Mouse (Mus musculus) cerebellum, postnatal 14 days (tissue): ENCODE data around the gene Sec61a2.
A peak's percentile ranks its signal among the peaks of the same experiment; 100 is the strongest.

Experiments used
- DNase-seq, 2 experiments: peaks; one replicate each; pipeline ENCODE4 v3.0.0; 2021; ENCODE audit warnings: mixed read lengths in 2 of 2

Sec61a2 gene

GRCm38 (mm10) chr2:5877446-5877845 is 17.8 kb downstream of the Sec61a2 start:
- no peak for DNase-seq

GRCm38 (mm10) chr2:5869746-5870145 is 25.5 kb downstream of the Sec61a2 start:
- DNase-seq = no peak

GRCm38 (mm10) chr2:5867681-5868080 is 27.6 kb downstream of the Sec61a2 start:
- DNase-seq = no peak

GRCm38 (mm10) chr2:5862834-5863233 is 32.4 kb downstream of the Sec61a2 start, which contains the start of gene Gm13199:
Gene Gm13199, minus strand, starts transcription at chr2:5862934.
- DNase-seq = no peak

GRCm38 (mm10) chr2:5851866-5852265 is 43.4 kb downstream of the Sec61a2 start:
- DNase-seq = no peak

- DNase-seq = no peak
These were observed 44.1 kb downstream of the Sec61a2 start for GRCm38 (mm10) chr2:5851116-5851515.

- no peak for DNase-seq
These were observed 49.4 kb downstream of the Sec61a2 start for GRCm38 (mm10) chr2:5845826-5846225.

GRCm38 (mm10) chr2:5844873-5845631 is 50.2 kb downstream of the Sec61a2 start, which contains the start of the genes Nudt5 and Cdc123:
Gene Nudt5, plus strand, starts transcription at chr2:5845019.
Gene Cdc123, minus strand, starts transcription at chr2:5845164.
- DNase-seq = peak; percentile 90 to 91

- DNase-seq = no peak
These were observed 50.9 kb downstream of the Sec61a2 start for GRCm38 (mm10) chr2:5844181-5844872.

- DNase-seq = no peak
These were observed 54.4 kb downstream of the Sec61a2 start for GRCm38 (mm10) chr2:5840815-5841214.

GRCm38 (mm10) chr2:5825265-5825913 is 69.8 kb downstream of the Sec61a2 start:
- no peak for DNase-seq

- no peak for DNase-seq
These were observed 70.5 kb downstream of the Sec61a2 start for GRCm38 (mm10) chr2:5824685-5825084.

GRCm38 (mm10) chr2:5824213-5824612 is 71.0 kb downstream of the Sec61a2 start:
- DNase-seq = no peak

GRCm38 (mm10) chr2:5822449-5822848 is 72.8 kb downstream of the Sec61a2 start:
- DNase-seq = no peak

GRCm38 (mm10) chr2:5821264-5821663 is 74.0 kb downstream of the Sec61a2 start:
- DNase-seq = no peak
